Mouse (Mus musculus) ES-E14 (cell line): ENCODE data around the gene Eef1g.

Experiments used
- HCFC1 ChIP-seq: IDR thresholded peaks from 2 replicates; pipeline ENCODE4 v1.6.1; 2012; ENCODE audit warnings: low read length, inconsistent platforms, borderline replicate concordance; ENCODE audit not compliant: insufficient read depth
- ZC3H11A ChIP-seq: IDR thresholded peaks from 2 replicates; pipeline ENCODE4 v1.6.1; 2012; ENCODE audit warnings: low read depth, mild to moderate bottlenecking, inconsistent platforms, low read length, borderline replicate concordance
- ZNF384 ChIP-seq: IDR thresholded peaks from 2 replicates; pipeline ENCODE4 v1.6.1; 2012; ENCODE audit warnings: low read depth, low read length, inconsistent platforms

DNA sequence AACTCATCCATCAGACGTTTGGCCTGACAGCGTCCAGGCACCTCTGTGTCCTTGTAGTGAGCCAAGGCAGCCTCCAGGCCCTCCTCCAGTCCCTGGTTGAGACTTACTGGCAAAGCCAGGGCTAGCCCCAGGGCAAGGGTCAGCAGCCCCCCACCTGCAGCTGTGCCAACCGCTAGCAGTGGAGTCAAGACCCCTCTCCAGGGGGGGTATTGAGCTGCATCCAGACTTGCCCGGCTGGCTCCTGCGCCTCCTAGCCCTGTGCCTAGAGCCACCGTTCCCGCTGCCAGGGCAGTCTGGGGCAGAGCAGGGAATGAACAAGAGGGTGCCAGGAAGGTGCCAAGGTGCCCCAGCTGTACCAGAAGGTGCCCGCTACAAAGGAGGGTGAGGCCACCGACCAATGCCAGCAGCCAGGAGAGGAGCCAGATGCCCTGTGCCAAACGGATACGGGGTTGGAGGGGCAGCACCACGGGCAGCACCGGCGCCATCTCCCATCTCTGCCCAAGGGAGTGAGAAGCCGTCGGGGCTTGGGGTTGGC, 38.1 kb upstream of the Eef1g start:
- TF ChIP-seq ZC3H11A (no peak), HCFC1 (no peak), ZNF384 (no peak)
